Mouse (Mus musculus) midbrain, embryonic 14.5 days (tissue): ENCODE measurements at regions not wholly inside any gene's neighbourhood (a gene's known extent, or its start where the extent isn't known, plus 50 kb on each side); places are given as distances from the start of the nearest gene placed in this dataset.

Experiments
- ATAC-seq: fragments of 200-750 bp; cut with Nextera tagmentation; 2 replicates; pipeline ENCODE4 v1.8.0; 2017; ENCODE audit warnings: moderate number of reproducible peaks, moderate library complexity; ENCODE audit not compliant: low FRiP score, low TSS enrichment
- DNase-seq: peaks from one replicate; pipeline ENCODE4 v3.0.0-alpha.2; 2015
- H3K27ac ChIP-seq: fragments of 300-500 bp; sonication (generic); replicated peaks from 2 replicates; pipeline ENCODE4 v1.5.1; 2014; ENCODE audit warnings: mild to moderate bottlenecking, low read depth, low read length, moderate library complexity
- H3K27me3 ChIP-seq: fragments of 300-500 bp; sonication (generic); 2 replicates; pipeline ENCODE4 v1.6.1; 2014; ENCODE audit warnings: low read length, control low read depth, mixed read lengths; ENCODE audit not compliant: control insufficient read depth, insufficient read depth
- H3K36me3 ChIP-seq: fragments of 300-500 bp; sonication (generic); 2 replicates; pipeline ENCODE4 v1.6.1; 2014; ENCODE audit warnings: low read length, control low read depth; ENCODE audit not compliant: control insufficient read depth, insufficient read depth
- H3K4me1 ChIP-seq: fragments of 300-500 bp; sonication (generic); 2 replicates; pipeline ENCODE4 v1.6.1; 2014; ENCODE audit warnings: mild to moderate bottlenecking, antibody characterized with exemption, low read length, control low read depth; ENCODE audit not compliant: control insufficient read depth, insufficient read depth
- H3K4me2 ChIP-seq: fragments of 300-500 bp; sonication (generic); 2 replicates; pipeline ENCODE4 v1.6.1; 2014; ENCODE audit warnings: mild to moderate bottlenecking, low read length, moderate library complexity
- H3K4me3 ChIP-seq: fragments of 300-500 bp; sonication (generic); replicated peaks from 2 replicates; pipeline ENCODE4 v1.5.1; 2014; ENCODE audit warnings: low read depth, low read length
- H3K9ac ChIP-seq: fragments of 300-500 bp; sonication (generic); replicated peaks from 2 replicates; pipeline ENCODE4 v1.6.1; 2014; ENCODE audit warnings: mild to moderate bottlenecking, low read length, moderate library complexity
- H3K9me3 ChIP-seq: fragments of 300-500 bp; sonication (generic); 2 replicates; pipeline ENCODE4 v1.6.1; 2016; ENCODE audit warnings: low read length, control low read depth, mixed read lengths; ENCODE audit not compliant: control insufficient read depth
- WGBS: fragments of 180-500 bp; shearing (Covaris S2); extraction: QIAGEN DNeasy Blood & Tissue Kit; methylation state at CpG from one replicate; pipeline ENCODE4 v1.1.7; 2014; 5-methylcytosine and 5-hydroxymethylcytosine counted together

- ATAC-seq (no peak), DNase-seq (no peak)
- Histone ChIP-seq H3K27me3 (no peaks in the 10 kb centered on the region), H3K27ac (no peak overlapping the region), H3K9me3 (no peaks in the 10 kb centered on the region), H3K4me1 (no peaks in the 10 kb centered on the region), H3K36me3 (no peaks in the 10 kb centered on the region), H3K4me2 (no peak overlapping the region), H3K4me3 (no peak overlapping the region), H3K9ac (no peak overlapping the region)
- WGBS, result 82% methylated on average over 4 of the region's 4 CpGs
Measured at GRCm38 (mm10) chr14:68848506-68848905, 445.6 kb downstream of the Synb start.

GRCm38 (mm10) chr14:68847609-68848008 lies 446.5 kb downstream of the Synb start:
- ATAC-seq (no peak), DNase-seq (no peak)
- no peak overlapping the region for H3K27ac ChIP-seq
- H3K4me2 ChIP-seq, result no peak overlapping the region
- no peaks in the 10 kb centered on the region for H3K9me3 ChIP-seq
- no peak overlapping the region for H3K4me3 ChIP-seq
- H3K27me3 ChIP-seq, result no peaks in the 10 kb centered on the region
- H3K4me1 ChIP-seq, result no peaks in the 10 kb centered on the region
- H3K36me3 ChIP-seq, result no peaks in the 10 kb centered on the region
- no peak overlapping the region for H3K9ac ChIP-seq

- 88% methylated on average over 8 of the region's 8 CpGs for WGBS
- ATAC-seq (no peak), DNase-seq (no peak)
- H3K4me1 ChIP-seq, result no peaks in the 10 kb centered on the region
- no peaks in the 10 kb centered on the region for H3K27me3 ChIP-seq
- no peak overlapping the region for H3K9ac ChIP-seq
- no peaks in the 10 kb centered on the region for H3K9me3 ChIP-seq
- no peak overlapping the region for H3K27ac ChIP-seq
- H3K36me3 ChIP-seq, result no peaks in the 10 kb centered on the region
- no peak overlapping the region for H3K4me3 ChIP-seq
- no peak overlapping the region for H3K4me2 ChIP-seq
Measured at GRCm38 (mm10) chr14:68820241-68820640, 473.9 kb downstream of the Synb start.

- Histone ChIP-seq H3K4me1 (no peaks in the 10 kb centered on the region), H3K4me2 (no peak overlapping the region), H3K9me3 (no peaks in the 10 kb centered on the region), H3K36me3 (no peaks in the 10 kb centered on the region), H3K27ac (no peak overlapping the region), H3K27me3 (no peaks in the 10 kb centered on the region), H3K9ac (no peak overlapping the region), H3K4me3 (no peak overlapping the region)
- no peak for ATAC-seq
- no peak for DNase-seq
- WGBS, result 92% methylated on average over 3 of the region's 3 CpGs
Measured at GRCm38 (mm10) chr14:68808976-68809375, 485.1 kb downstream of the Synb start.

- no peaks in the 10 kb centered on the region for H3K9me3 ChIP-seq
- no peak overlapping the region for H3K27ac ChIP-seq
- H3K4me2 ChIP-seq, result no peak overlapping the region
- H3K9ac ChIP-seq, result no peak overlapping the region
- DNase-seq (no peak), ATAC-seq (no peak)
- no peaks in the 10 kb centered on the region for H3K36me3 ChIP-seq
- H3K4me3 ChIP-seq, result no peak overlapping the region
- H3K4me1 ChIP-seq, result no peaks in the 10 kb centered on the region
- 79% methylated on average over 3 of the region's 3 CpGs for WGBS
- H3K27me3 ChIP-seq, result no peaks in the 10 kb centered on the region
Measured at GRCm38 (mm10) chr14:68807918-68808317, 486.2 kb downstream of the Synb start.

GRCm38 (mm10) chr14:68806646-68807045 lies 487.5 kb downstream of the Synb start:
- no peak for DNase-seq
- 89% methylated on average over 1 of the region's 1 CpGs for WGBS

GRCm38 (mm10) chr14:68784395-68784794 lies 509.7 kb downstream of the Synb start:
- ATAC-seq, result no peak

More at GRCm38 (mm10) chr14:68806646-68807045, 487.5 kb downstream of the Synb start:
- Histone ChIP-seq H3K27me3 (no peaks in the 10 kb centered on the region), H3K27ac (no peak overlapping the region), H3K36me3 (no peaks in the 10 kb centered on the region), H3K4me3 (no peak overlapping the region), H3K9me3 (no peaks in the 10 kb centered on the region), H3K4me2 (no peak overlapping the region), H3K9ac (no peak overlapping the region), H3K4me1 (no peaks in the 10 kb centered on the region)
- ATAC-seq, result no peak

GRCm38 (mm10) chr14:68783216-68783615 lies 510.9 kb downstream of the Synb start:
- Histone ChIP-seq H3K4me3 (no peak overlapping the region), H3K4me2 (no peak overlapping the region), H3K27ac (no peak overlapping the region), H3K27me3 (no peaks in the 10 kb centered on the region), H3K9me3 (no peaks in the 10 kb centered on the region), H3K36me3 (no peaks in the 10 kb centered on the region), H3K9ac (no peak overlapping the region), H3K4me1 (no peaks in the 10 kb centered on the region)
- DNase-seq (no peak), ATAC-seq (no peak)
- 97% methylated on average over 1 of the region's 1 CpGs for WGBS

More at GRCm38 (mm10) chr14:68784395-68784794, 509.7 kb downstream of the Synb start:
- Histone ChIP-seq H3K27ac (no peak overlapping the region), H3K27me3 (no peaks in the 10 kb centered on the region), H3K4me3 (no peak overlapping the region), H3K36me3 (no peaks in the 10 kb centered on the region), H3K4me2 (no peak overlapping the region), H3K9ac (no peak overlapping the region), H3K4me1 (no peaks in the 10 kb centered on the region), H3K9me3 (no peaks in the 10 kb centered on the region)
- 94% methylated on average over 3 of the region's 3 CpGs for WGBS
- no peak for DNase-seq

- ATAC-seq, result no peak
- no peaks in the 10 kb centered on the region for H3K27me3 ChIP-seq
- DNase-seq, result no peak
- no peak overlapping the region for H3K4me2 ChIP-seq
- WGBS, result 90% methylated on average over 2 of the region's 2 CpGs
- no peak overlapping the region for H3K4me3 ChIP-seq
- no peaks in the 10 kb centered on the region for H3K4me1 ChIP-seq
- no peaks in the 10 kb centered on the region for H3K9me3 ChIP-seq
- H3K27ac ChIP-seq, result no peak overlapping the region
- H3K36me3 ChIP-seq, result no peaks in the 10 kb centered on the region
- no peak overlapping the region for H3K9ac ChIP-seq
Measured at GRCm38 (mm10) chr14:68770411-68770810, 523.7 kb downstream of the Synb start.
